Mouse (Mus musculus) B cell, adult 2 months (primary cell): ENCODE measurements around the gene Matn4.
A peak's percentile ranks its signal among the peaks of the same experiment; 100 is the strongest.

ENCODE experiments used
- DNase-seq, 2 experiments: peaks; one replicate each; pipeline ENCODE4 v3.0.0; 2022

Matn4 gene

GRCm38 (mm10) chr2:164405060-164405459 lies at the start of gene Matn4:
Gene Matn4, minus strand, starts transcription at chr2:164405160.
- DNase-seq = no peak

- no peak for DNase-seq
Observed at GRCm38 (mm10) chr2:164453887-164454500, 49.0 kb upstream of the Matn4 start.

GRCm38 (mm10) chr2:164453047-164453757 lies 48.2 kb upstream of the Matn4 start:
- no peak for DNase-seq

GRCm38 (mm10) chr2:164452000-164452676 lies 47.2 kb upstream of the Matn4 start:
- no peak for DNase-seq

- DNase-seq = no peak
Observed at GRCm38 (mm10) chr2:164449341-164450042, 44.5 kb upstream of the Matn4 start.

- DNase-seq = no peak
Observed at GRCm38 (mm10) chr2:164448921-164449320, 44.0 kb upstream of the Matn4 start.

- no peak for DNase-seq
Observed at GRCm38 (mm10) chr2:164448140-164448539, 43.2 kb upstream of the Matn4 start.

GRCm38 (mm10) chr2:164446086-164446469 lies 41.1 kb upstream of the Matn4 start:
- no peak for DNase-seq

GRCm38 (mm10) chr2:164445399-164446085 lies 40.6 kb upstream of the Matn4 start:
- DNase-seq = no peak

GRCm38 (mm10) chr2:164444701-164445100 lies 39.7 kb upstream of the Matn4 start:
- DNase-seq = no peak

GRCm38 (mm10) chr2:164443460-164444000 lies 38.6 kb upstream of the Matn4 start, which contains the start of gene Sdc4:
Gene Sdc4, minus strand, starts transcription at chr2:164443887.
- DNase-seq = peak in 1 of 2 experiments; percentile 27

GRCm38 (mm10) chr2:164443051-164443437 lies 38.1 kb upstream of the Matn4 start:
- DNase-seq = peak; percentile 88 to 89

GRCm38 (mm10) chr2:164442315-164443050 lies 37.5 kb upstream of the Matn4 start:
- peak; percentile 45 to 50 for DNase-seq

GRCm38 (mm10) chr2:164441731-164442130 lies 36.8 kb upstream of the Matn4 start:
- DNase-seq = no peak

- peak; percentile 79 to 82 for DNase-seq
Observed at GRCm38 (mm10) chr2:164441155-164441554, 36.2 kb upstream of the Matn4 start.

GRCm38 (mm10) chr2:164440314-164440713 lies 35.4 kb upstream of the Matn4 start:
- DNase-seq = no peak

GRCm38 (mm10) chr2:164439001-164439421 lies 34.1 kb upstream of the Matn4 start:
- no peak for DNase-seq

- DNase-seq = no peak
Observed at GRCm38 (mm10) chr2:164438257-164438656, 33.3 kb upstream of the Matn4 start.

- no peak for DNase-seq
Observed at GRCm38 (mm10) chr2:164437710-164438109, 32.8 kb upstream of the Matn4 start.

- no peak for DNase-seq
Observed at GRCm38 (mm10) chr2:164436961-164437360, 32.0 kb upstream of the Matn4 start.

- DNase-seq = no peak
Observed at GRCm38 (mm10) chr2:164436215-164436913, 31.4 kb upstream of the Matn4 start.
